Mouse (Mus musculus) midbrain, embryonic 11.5 days (tissue): ENCODE results near the gene Six4. TPM values are rescaled to one million over a fixed set of nuclear protein-coding genes. Genes with fewer than 3 reads are reported as not detected.
A peak's percentile ranks its signal among the peaks of the same experiment; 100 is the strongest.
"Not testable (repeated sequence)": the region's sequence is repeated elsewhere in the genome, so short reads cannot be mapped to it uniquely, and the experiment has no call there.

Experiments used
- ATAC-seq: fragments of 200-750 bp; cut with Nextera tagmentation; 2 replicates; pipeline ENCODE4 v1.8.0; 2017; ENCODE audit warnings: moderate TSS enrichment, moderate library complexity; ENCODE audit not compliant: low FRiP score
- DNase-seq: peaks from one replicate; pipeline ENCODE4 v3.0.0; 2015; ENCODE audit warnings: low spot score; ENCODE audit errors: missing footprints
- H3K27ac ChIP-seq: fragments of 300-500 bp; sonication (generic); 2 replicates; pipeline ENCODE4 v1.5.1; 2014; ENCODE audit warnings: low read depth, low read length
- H3K27me3 ChIP-seq: fragments of 300-500 bp; sonication (generic); 2 replicates; pipeline ENCODE4 v1.6.1; 2014; ENCODE audit warnings: mild to moderate bottlenecking, low read length, moderate library complexity, mixed read lengths; ENCODE audit not compliant: control insufficient read depth, insufficient read depth
- H3K36me3 ChIP-seq: fragments of 300-500 bp; sonication (generic); 2 replicates; pipeline ENCODE4 v1.6.1; 2014; ENCODE audit warnings: mild to moderate bottlenecking, low read length, moderate library complexity, mixed read lengths; ENCODE audit not compliant: control insufficient read depth, insufficient read depth
- H3K4me1 ChIP-seq: fragments of 300-500 bp; sonication (generic); 2 replicates; pipeline ENCODE4 v1.6.1; 2014; ENCODE audit warnings: low read length; ENCODE audit not compliant: control insufficient read depth, insufficient read depth
- H3K4me2 ChIP-seq: fragments of 300-500 bp; sonication (generic); 2 replicates; pipeline ENCODE4 v1.6.1; 2014; ENCODE audit warnings: mild to moderate bottlenecking, moderate library complexity
- H3K4me3 ChIP-seq: fragments of 300-500 bp; sonication (generic); 2 replicates; pipeline ENCODE4 v1.5.1; 2014; ENCODE audit warnings: low read depth, low read length
- H3K9ac ChIP-seq: fragments of 300-500 bp; sonication (generic); 2 replicates; pipeline ENCODE4 v1.6.1; 2014; ENCODE audit warnings: low read length
- H3K9me3 ChIP-seq: fragments of 300-500 bp; sonication (generic); 2 replicates; pipeline ENCODE4 v1.6.1; 2016; ENCODE audit warnings: low read length; ENCODE audit not compliant: control insufficient read depth
- WGBS: fragments of 180-500 bp; shearing (Covaris S2); extraction: QIAGEN DNeasy Blood & Tissue Kit; methylation state at CpG from one replicate; pipeline ENCODE4 v1.1.7; 2014; 5-methylcytosine and 5-hydroxymethylcytosine counted together
- polyA plus RNA-seq: library from polyadenylated mRNA; unstranded; fragments of >200 nt; fragmentation: Nextera tagmentation; extraction: Ambion mirVana; gene quantifications from 2 replicates; pipeline ENCODE4 v1.2.1, GENCODE M21; 2014

Six4 gene
- polyA plus RNA-seq, 1 experiment from 2014 or later: 3.0 TPM

- peak; percentile 66 for ATAC-seq
- Histone ChIP-seq H3K36me3 (no peaks in the 10 kb centered on the region), H3K9me3 (no peaks in the 10 kb centered on the region), H3K27ac (peak overlapping the region; percentile 63), H3K4me1 (peaks cover 16% of the 10 kb centered on the region), H3K27me3 (peaks cover 4% of the 10 kb centered on the region; the same call in 1 of the 2 replicates), H3K4me3 (peak overlapping the region; percentile 69), H3K4me2 (peak overlapping the region; percentile 99), H3K9ac (peak overlapping the region; percentile 78)
- DNase-seq: peak; percentile 97
- under 1% methylated on average over 70 of the region's 71 CpGs for WGBS
Measured at GRCm38 (mm10) chr12:73112326-73113087, 749 bp downstream of the Six4 start.

- H3K4me3 ChIP-seq: peak overlapping the region; percentile 69
- H3K9ac ChIP-seq: peak overlapping the region; percentile 78
- ATAC-seq (peak; percentile 47), DNase-seq (peak; percentile 95)
- H3K27me3 ChIP-seq: peaks cover 4% of the 10 kb centered on the region; the same call in 1 of the 2 replicates
- no peaks in the 10 kb centered on the region for H3K9me3 ChIP-seq
- under 1% methylated on average over 43 of the region's 44 CpGs for WGBS
- peaks cover 16% of the 10 kb centered on the region for H3K4me1 ChIP-seq
- H3K27ac ChIP-seq: no peak overlapping the region
- H3K4me2 ChIP-seq: peak overlapping the region; percentile 99
- no peaks in the 10 kb centered on the region for H3K36me3 ChIP-seq
Measured at GRCm38 (mm10) chr12:73111561-73112325, 1.5 kb downstream of the Six4 start.

- DNase-seq: peak; percentile 91
Measured at GRCm38 (mm10) chr12:73110431-73111111, 2.7 kb downstream of the Six4 start.

GRCm38 (mm10) chr12:73107821-73108220 lies 5.4 kb downstream of the Six4 start:
- Histone ChIP-seq H3K4me1 (peaks cover 16% of the 10 kb centered on the region), H3K9me3 (no peaks in the 10 kb centered on the region), H3K9ac (no peak overlapping the region), H3K4me3 (no peak overlapping the region), H3K4me2 (no peak overlapping the region), H3K36me3 (peaks cover 6% of the 10 kb centered on the region; the same call in 1 of the 2 replicates), H3K27me3 (peaks cover 4% of the 10 kb centered on the region; the same call in 1 of the 2 replicates), H3K27ac (no peak overlapping the region)
- no peak for DNase-seq
- no peak for ATAC-seq
- 84% methylated on average over 2 of the region's 2 CpGs for WGBS

More at GRCm38 (mm10) chr12:73110431-73111111, 2.7 kb downstream of the Six4 start:
- Histone ChIP-seq H3K4me2 (peak overlapping the region; percentile 99), H3K4me1 (peaks cover 16% of the 10 kb centered on the region), H3K9ac (no peak overlapping the region), H3K27me3 (peaks cover 4% of the 10 kb centered on the region; the same call in 1 of the 2 replicates), H3K27ac (no peak overlapping the region), H3K4me3 (peak overlapping the region; percentile 69), H3K36me3 (no peaks in the 10 kb centered on the region), H3K9me3 (no peaks in the 10 kb centered on the region)
- 2% methylated on average over 23 of the region's 23 CpGs for WGBS
- ATAC-seq: no peak; the same call in 1 of the 2 replicates

GRCm38 (mm10) chr12:73103713-73104112 lies 9.5 kb downstream of the Six4 start:
- no peaks in the 10 kb centered on the region for H3K4me1 ChIP-seq
- no peak overlapping the region for H3K9ac ChIP-seq
- no peak for ATAC-seq
- H3K36me3 ChIP-seq: peaks cover 6% of the 10 kb centered on the region; the same call in 1 of the 2 replicates
- 87% methylated on average over 12 of the region's 12 CpGs for WGBS
- no peaks in the 10 kb centered on the region for H3K27me3 ChIP-seq
- no peak overlapping the region for H3K4me2 ChIP-seq
- H3K4me3 ChIP-seq: no peak overlapping the region
- no peaks in the 10 kb centered on the region for H3K9me3 ChIP-seq
- DNase-seq: no peak
- H3K27ac ChIP-seq: no peak overlapping the region

- Histone ChIP-seq H3K4me2 (no peak overlapping the region), H3K4me3 (no peak overlapping the region), H3K9me3 (no peaks in the 10 kb centered on the region), H3K9ac (no peak overlapping the region), H3K27ac (no peak overlapping the region), H3K4me1 (no peaks in the 10 kb centered on the region), H3K36me3 (peaks cover 5% of the 10 kb centered on the region; the same call in 1 of the 2 replicates), H3K27me3 (no peaks in the 10 kb centered on the region)
- ATAC-seq (no peak), DNase-seq (no peak)
- 91% methylated on average over 4 of the region's 4 CpGs for WGBS
Measured at GRCm38 (mm10) chr12:73098593-73098992, 14.7 kb downstream of the Six4 start.

- not testable (repeated sequence) for H3K4me1 ChIP-seq, H3K36me3 ChIP-seq, H3K4me3 ChIP-seq, H3K4me2 ChIP-seq, ATAC-seq, H3K27ac ChIP-seq, H3K9me3 ChIP-seq, H3K27me3 ChIP-seq, H3K9ac ChIP-seq, DNase-seq
- 94% methylated on average over 5 of the region's 5 CpGs for WGBS
Measured at GRCm38 (mm10) chr12:73096177-73096576, 17.1 kb downstream of the Six4 start.

- Histone ChIP-seq H3K36me3 (no peaks in the 10 kb centered on the region), H3K9ac (no peak overlapping the region), H3K4me2 (no peak overlapping the region), H3K4me3 (no peak overlapping the region), H3K4me1 (no peaks in the 10 kb centered on the region), H3K9me3 (no peaks in the 10 kb centered on the region), H3K27me3 (no peaks in the 10 kb centered on the region), H3K27ac (no peak overlapping the region)
- no peak for DNase-seq
- ATAC-seq: no peak
- WGBS: 42% methylated on average over 2 of the region's 2 CpGs
Measured at GRCm38 (mm10) chr12:73094605-73095004, 18.7 kb downstream of the Six4 start.
